Mouse (Mus musculus): ENCODE results near the gene Med6.

Gene Med6

GRCm38 (mm10) chr12:81604995-81605784 is 10.4 kb upstream of the Med6 start:
- CTCF ChIA-PET = no interaction called here

GRCm38 (mm10) chr12:81596547-81597262 is 1.9 kb upstream of the Med6 start:
- POLR2A ChIA-PET = interaction anchor here in 2 of 4 experiments (0.6 to 1.1 kb wide), 3 partner anchors 11 to 34 kb away, joined by 3 to 8 read pairs (median 3); no protein-coding TSS in a partner anchor
- CTCF ChIA-PET = interaction anchor here in 1 of 4 experiments (2.7 kb wide), 1 partner anchor 192 kb away, joined by 8 read pairs; no protein-coding TSS in a partner anchor

More at GRCm38 (mm10) chr12:81604995-81605784, 10.4 kb upstream of the Med6 start:
- POLR2A ChIA-PET = interaction anchor here in 3 of 4 experiments (1.4 to 1.7 kb wide), 3 partner anchors 10 kb away, joined by 5 to 8 read pairs (median 6); partner anchors contain the start of gene Med6 (in 3 of the 3)

GRCm38 (mm10) chr12:81568374-81568773 is 26.4 kb downstream of the Med6 start, which contains the start of gene Adam21:
Gene Adam21 (minus strand): TSS chr12:81568474.
- ChIA-PET CTCF (no interaction called here), POLR2A (interaction anchor here in 1 of 4 experiments (0.6 kb wide), 1 partner anchor 430 kb away, joined by 3 read pairs; no protein-coding TSS in a partner anchor)

GRCm38 (mm10) chr12:81567931-81568330 is 26.9 kb downstream of the Med6 start:
- POLR2A ChIA-PET = no interaction called here
- CTCF ChIA-PET = no interaction called here

GRCm38 (mm10) chr12:81564173-81564572 is 30.6 kb downstream of the Med6 start:
- ChIA-PET POLR2A (interaction anchor here in 2 of 4 experiments (0.6 to 2.5 kb wide), 2 partner anchors 30 to 86 kb away, joined by 3 to 7 read pairs; partner anchors contain the start of gene Med6 (in 1 of the 2)), CTCF (interaction anchor here in 1 of 4 experiments (0.6 kb wide), 1 partner anchor 222 kb away, joined by 4 read pairs; no protein-coding TSS in a partner anchor)

- CTCF ChIA-PET = no interaction called here
- POLR2A ChIA-PET = no interaction called here
These were observed 45.5 kb downstream of the Med6 start for GRCm38 (mm10) chr12:81549286-81549685.

- CTCF ChIA-PET = no interaction called here
- POLR2A ChIA-PET = no interaction called here
These were observed 47.6 kb downstream of the Med6 start for GRCm38 (mm10) chr12:81547163-81547562.

GRCm38 (mm10) chr12:81533029-81533419 is 61.8 kb downstream of the Med6 start:
- POLR2A ChIA-PET = interaction anchor here in 3 of 4 experiments (0.6 to 1.9 kb wide), 11 partner anchors 15 to 588 kb away, joined by 3 to 9 read pairs (median 3); partner anchors contain the start of genes Med6 (in 2 of the 3), Cox16 (in 1 of the 3), Slc8a3 (in 1 of the 3) and Srsf5 (in 1 of the 3)
- CTCF ChIA-PET = interaction anchor here in 1 of 4 experiments (0.9 kb wide), 1 partner anchor 86 kb away, joined by 3 read pairs; no protein-coding TSS in a partner anchor

- POLR2A ChIA-PET = interaction anchor here (0.5 to 1.9 kb wide), 16 partner anchors 14 to 1020 kb away, joined by 3 to 9 read pairs (median 3); partner anchors contain the start of genes Med6 (in 2 of the 4), Srsf5 (in 2 of the 4), Cox16 (in 1 of the 4) and Slc8a3 (in 1 of the 4)
- CTCF ChIA-PET = interaction anchor here in 1 of 4 experiments (0.9 kb wide), 1 partner anchor 87 kb away, joined by 3 read pairs; no protein-coding TSS in a partner anchor
These were observed 62.3 kb downstream of the Med6 start, which contains the start of the genes Gm20498 and Synj2bp for GRCm38 (mm10) chr12:81532316-81533028. Gene Gm20498 (minus strand): TSS chr12:81532905. Gene Synj2bp (minus strand): TSS chr12:81532911.

GRCm38 (mm10) chr12:81530587-81530986 is 64.2 kb downstream of the Med6 start:
- ChIA-PET CTCF (interaction anchor here in 3 of 4 experiments (0.6 to 1.0 kb wide), 3 partner anchors 80 to 258 kb away, joined by 3 to 4 read pairs (median 3); no protein-coding TSS in a partner anchor), POLR2A (interaction anchor here (0.6 to 1.4 kb wide), 5 partner anchors 20 to 765 kb away, joined by 3 to 7 read pairs (median 3); no protein-coding TSS in a partner anchor)
